Mouse (Mus musculus) layer of hippocampus, adult 9-11 months (tissue): ENCODE results near the gene Tmem254b.
"Not testable (repeated sequence)": the region's sequence is repeated elsewhere in the genome, so short reads cannot be mapped to it uniquely, and the experiment has no call there.

ENCODE experiments used
- DNase-seq: peaks from one replicate; pipeline ENCODE4 v3.0.0; 2022

Tmem254b gene

DNA sequence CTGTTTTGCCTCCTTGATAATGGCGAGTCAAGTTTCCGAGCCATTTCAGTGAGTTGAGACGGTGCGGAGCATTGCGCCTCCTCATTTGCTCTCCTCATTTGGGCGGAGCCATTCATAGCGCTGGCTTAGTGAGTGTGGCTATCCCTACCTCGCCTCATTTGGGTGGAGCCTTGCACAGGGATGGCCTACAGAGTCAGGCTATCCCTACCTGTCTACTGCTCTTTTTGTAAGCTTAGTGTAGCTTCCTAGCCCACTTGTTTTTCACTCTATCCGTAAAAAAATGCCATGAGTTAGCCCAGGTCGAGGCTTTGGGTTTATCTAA is at the start of gene Tmem254b:
Tmem254b (minus strand) TSS at position 116 of the 322 bp plus-strand sequence.
- not testable (repeated sequence) for DNase-seq

DNA sequence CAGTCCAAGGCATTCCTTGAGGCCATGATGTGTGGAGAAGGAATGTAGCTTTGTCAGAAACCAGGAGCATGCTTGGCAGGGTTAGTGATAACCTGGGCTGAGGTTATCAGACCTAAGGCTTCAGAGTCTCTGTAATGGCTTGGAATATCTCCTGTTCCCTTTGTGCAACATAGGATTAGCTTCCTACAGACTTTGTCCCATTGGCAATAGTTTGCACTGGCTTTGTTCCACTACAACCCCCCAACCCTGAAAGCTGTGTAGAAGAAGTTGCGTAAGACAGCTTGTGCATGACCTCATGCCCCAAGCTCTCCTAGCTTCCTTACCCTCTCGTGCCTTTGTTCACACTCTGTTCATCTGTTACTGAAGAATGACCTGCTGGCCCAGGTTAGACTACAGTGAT is 30.3 kb upstream of the Tmem254b start:
- not testable (repeated sequence) for DNase-seq

DNA sequence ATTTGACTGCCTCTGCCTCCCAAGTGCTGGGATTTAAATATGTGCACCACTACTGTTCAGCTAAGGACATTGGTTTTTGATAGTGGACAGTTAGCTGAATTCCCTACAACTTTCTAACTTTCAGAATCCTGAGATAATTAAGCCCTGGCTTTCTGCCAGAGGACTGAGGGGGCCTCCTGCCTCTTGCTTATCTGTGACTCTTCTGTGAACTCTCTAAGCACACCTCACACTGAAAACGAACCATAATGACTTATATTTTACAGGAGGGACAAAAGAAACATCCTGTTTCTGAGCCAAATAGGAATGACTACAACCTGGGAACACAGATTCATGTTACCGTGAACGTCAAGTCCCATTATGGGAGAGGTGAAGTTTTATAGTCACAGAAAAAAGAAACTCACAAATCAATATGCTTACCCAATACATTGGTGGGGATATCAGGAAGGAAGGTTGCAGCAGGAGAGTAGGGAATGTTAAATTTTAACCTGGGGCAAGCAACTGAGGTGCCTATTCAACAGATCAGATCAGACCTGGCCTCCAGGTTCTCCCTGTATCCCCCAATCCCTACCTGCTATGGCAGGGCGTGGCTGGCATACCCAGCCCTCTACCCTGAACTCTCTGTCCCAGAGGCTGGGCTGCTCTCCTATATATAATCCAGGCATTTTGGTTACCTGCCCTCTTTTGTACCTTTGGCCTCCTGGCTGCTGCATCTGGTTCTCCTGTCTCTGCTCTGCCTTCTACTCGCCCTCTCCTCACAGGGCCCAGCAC is 9.6 kb upstream of the Tmem254b start:
- DNase-seq: not testable (repeated sequence)

DNA sequence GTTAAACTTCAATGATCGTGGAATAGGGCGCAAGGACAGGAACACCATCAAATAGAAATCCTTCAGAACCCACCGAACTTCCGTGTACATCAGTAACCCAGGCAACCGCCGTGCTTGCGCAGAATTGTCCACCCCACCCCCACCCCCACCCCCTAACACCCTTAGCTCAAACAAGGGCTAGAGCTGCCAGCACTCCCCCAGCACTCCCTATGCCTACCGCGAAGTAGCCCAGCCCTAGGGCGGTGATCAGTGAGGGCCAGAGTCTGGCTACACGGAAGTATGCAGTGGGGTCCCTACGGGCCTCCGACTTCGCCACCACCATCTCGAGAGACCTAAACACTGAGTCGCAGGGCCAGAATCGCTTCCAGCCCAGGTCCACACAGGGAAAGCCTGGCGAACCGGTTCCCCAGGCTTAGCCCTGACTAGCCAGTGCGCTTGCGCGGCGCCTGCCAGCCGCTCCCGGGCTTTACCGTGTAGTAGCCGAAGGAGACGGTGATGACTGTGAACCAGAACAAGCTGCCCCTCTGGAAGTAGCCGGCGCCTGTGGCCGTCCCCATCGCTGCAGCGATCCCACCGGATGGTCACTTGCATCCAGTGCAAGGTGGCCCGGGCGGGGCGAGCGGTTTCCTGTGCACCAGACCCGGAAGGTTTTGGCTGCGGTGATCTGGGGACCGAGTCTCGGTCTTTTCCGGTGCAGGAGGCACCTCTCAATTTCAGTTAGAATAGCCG is 480 bp downstream of the Tmem254b start:
- not testable (repeated sequence) for DNase-seq

DNA sequence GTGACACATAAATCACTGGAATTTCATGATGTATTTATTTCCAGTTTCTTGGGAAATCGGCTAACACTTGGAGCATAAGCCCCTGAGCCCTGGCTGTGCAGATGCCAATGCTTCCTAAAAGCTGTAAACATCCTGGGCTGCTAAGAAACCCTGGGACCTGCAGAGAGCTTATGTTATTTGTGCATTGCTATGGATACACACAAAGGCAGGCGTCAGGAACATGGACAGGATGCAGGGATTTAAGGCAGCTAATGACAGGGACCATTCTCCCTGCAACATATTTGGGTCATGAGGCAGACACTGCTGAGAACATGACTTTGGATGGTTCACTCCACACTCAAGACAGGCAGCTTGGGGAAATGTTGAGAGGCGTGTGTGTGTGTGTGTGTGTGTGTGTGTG is 9.0 kb downstream of the Tmem254b start:
- DNase-seq: not testable (repeated sequence)

DNA sequence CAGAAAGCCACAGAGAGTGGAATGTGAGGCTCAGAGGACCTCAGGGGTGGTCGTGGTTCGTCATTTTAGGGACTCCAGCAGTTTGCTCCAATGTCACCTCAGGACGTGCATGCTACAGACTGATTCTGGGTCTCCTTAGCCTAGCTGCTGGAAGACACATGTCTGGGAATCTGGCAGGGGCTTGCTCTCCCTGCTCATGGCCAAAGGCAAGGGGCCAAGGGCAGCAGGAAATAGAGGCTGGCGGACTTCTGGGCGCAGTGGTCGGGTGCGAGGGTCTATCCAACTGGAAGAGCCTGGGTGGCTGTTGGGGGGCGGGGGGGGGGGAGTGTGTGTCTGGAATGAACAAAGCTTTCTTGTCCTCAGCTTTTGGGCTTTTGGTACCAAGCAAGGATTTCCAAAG is 18.5 kb downstream of the Tmem254b start:
- not testable (repeated sequence) for DNase-seq

DNA sequence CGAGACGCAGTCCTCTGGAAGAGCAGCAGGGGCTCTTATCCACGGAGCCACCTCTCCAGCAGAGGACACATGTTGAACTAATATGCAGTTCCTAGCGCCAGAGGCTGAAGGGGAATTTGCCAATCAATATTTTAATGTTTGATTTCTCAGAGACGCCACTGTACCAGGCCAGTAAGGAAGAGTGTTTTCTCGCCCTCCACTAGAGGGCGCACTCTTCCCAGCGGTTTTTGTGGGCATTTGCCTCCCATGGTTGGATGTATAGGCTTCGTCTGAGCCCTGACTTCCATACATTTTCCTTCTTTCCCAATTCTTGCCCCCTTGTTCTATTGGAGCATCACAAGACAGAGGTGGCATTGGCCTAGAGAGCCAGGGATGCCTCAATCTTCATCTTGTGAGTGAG is 20.2 kb downstream of the Tmem254b start:
- DNase-seq: not testable (repeated sequence)

DNA sequence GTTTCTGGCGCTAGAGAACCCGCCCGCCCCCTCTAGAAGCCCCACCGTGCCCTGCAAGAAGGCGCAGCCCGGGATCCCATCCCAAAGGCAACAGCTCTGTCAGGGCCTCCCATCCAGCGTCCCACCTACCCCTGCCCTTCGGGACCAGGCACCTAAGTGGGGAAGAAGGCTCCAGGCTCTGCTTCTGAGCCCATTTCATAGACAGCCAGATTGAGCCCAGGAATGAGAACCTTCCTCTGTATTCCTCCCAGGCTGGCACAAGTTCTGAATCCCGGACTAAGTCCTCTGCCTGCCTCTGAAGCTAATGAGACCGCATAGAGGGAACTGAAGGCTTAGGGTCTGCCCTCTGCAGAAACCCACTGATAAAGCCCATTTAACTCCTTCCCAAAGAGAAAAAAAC is 24.5 kb downstream of the Tmem254b start, which contains the start of gene Plac9b:
Plac9b (minus strand) TSS at position 101 of the 400 bp plus-strand sequence.
- not testable (repeated sequence) for DNase-seq

DNA sequence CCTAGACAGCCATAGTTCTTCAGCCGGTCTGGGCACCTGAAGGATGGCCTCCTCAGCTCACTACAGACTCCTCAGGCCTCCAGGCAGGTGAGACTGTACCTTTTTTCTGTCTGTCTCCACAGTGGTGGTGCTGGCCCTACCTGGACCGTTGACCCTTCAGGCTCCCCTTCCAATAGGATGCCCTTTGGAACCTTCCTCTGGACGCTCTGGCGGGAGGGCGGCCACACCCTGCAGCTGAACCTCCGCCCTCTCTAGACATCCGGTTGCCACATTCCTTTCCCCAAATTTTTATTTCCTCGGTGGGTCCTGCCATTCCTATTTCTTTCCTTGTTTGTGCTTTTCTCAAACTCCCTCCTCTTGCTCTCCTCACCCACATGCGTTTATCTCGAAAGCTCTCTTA is 25.2 kb downstream of the Tmem254b start:
- DNase-seq: not testable (repeated sequence)

DNA sequence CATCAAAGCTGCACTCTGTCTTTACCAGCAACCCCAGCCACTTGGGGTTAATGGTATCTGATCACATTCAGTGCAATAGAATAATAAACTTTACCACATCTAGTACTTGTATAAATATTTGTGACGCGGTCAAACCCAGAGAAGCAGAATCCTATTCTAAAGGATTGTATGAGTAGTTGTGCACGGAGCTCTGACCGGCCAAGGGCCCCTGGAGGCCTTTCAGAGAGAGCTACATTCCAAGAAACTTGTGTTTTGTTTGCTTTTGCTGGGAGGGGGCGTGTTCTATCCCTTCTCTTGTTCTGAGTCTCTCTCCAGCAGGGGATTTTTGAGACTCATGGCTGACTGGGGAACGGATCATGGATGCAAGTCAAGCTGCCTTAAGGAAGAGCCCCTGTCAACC is 31.8 kb downstream of the Tmem254b start:
- DNase-seq: not testable (repeated sequence)

DNA sequence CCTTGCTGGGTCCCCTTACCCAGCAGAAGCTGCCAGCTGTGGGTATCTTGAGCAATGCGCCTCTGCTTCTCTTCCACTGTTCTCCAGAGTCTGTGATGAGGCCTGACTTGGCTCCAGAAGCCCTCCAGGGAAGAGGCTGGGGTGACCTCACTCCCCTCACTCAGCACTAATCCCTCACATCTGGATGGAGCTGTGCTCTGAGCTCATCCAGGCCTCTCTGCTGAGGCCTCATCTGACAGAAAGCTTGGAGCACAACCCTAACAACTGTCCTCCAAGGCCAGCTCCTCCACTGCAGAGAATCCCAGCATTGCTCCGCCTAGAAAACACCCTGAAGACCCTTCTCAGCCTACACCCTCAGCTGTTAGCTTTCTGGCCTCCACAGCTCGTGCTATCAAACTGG is 32.9 kb downstream of the Tmem254b start:
- not testable (repeated sequence) for DNase-seq

DNA sequence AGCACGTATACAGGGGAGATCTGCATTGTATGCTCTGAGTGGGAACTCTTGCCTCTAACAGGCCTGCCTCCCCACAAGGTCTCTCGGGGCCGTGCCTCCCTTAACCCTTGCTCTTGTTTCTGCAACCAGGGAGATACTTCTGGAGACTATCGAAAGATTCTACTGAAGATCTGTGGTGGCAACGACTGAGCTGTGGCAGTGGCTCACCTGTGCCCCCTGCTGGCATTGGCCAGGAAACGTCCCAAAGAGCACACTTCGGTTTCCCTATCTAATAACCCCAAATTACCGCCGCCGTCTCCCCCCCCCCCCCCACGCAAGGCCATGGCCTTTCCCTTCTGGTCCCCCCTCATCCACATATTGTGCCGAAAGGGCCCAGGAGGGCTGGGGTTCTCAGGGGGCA is 41.6 kb downstream of the Tmem254b start:
- DNase-seq: not testable (repeated sequence)

DNA sequence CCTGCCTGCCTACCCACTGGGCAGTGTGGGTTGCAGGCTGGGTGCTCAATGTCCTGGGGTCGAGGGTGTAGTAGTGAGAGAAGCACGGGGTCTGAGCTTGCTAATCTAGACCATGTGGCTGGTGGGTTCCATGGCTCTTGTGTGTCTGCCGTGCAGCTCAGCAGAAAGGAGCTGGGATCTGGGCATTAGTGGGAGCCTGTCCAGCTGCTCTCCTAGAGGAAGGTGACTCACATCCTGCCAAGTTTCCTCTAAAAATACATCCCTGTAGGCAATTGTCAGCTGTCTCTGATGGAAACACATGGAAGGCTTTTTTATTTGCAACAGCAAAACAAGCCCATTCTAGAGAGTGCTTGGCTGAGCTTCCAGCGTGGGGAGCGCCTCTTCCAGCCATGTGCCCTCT is 44.4 kb downstream of the Tmem254b start:
- DNase-seq: not testable (repeated sequence)

DNA sequence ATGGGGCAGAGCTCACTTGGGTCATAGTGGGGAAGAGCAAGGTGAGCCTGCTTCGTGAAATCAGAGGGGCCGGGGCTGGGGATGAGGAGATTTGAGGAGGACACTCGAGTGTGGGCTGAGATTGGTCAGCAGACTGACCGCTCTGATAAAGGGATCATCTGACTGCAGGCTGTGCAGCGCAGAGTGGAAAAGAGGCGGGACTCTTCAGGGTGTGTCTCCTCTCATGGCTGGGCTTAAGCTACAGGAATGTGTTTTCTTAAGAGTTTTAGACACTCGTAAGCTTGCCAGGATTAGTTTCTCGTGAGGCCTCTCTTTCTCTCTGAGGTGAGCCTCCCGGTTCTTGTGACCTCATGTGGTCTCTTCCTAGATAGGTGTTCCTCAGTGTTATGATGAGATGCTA is 45.7 kb downstream of the Tmem254b start:
- DNase-seq: not testable (repeated sequence)

DNA sequence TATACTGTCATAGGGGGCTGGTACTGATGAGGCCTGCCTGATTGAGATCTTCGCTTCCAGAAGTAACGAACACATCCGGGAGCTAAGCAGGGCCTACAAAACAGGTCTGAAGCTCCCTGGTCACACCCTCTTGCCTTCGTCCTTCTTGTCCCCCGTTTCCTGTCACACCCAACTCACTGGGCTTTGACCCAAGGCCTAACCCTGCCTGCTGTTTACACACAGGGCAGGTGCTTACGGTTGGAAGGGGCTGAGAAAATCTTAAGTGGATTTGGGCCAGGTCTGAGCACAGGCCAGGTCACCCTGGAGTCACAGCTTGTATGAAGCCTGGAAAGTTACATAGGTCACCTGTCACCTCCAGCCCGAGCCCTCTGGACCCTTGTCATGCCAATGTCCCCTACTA is 50.8 kb downstream of the Tmem254b start:
- DNase-seq: not testable (repeated sequence)
